Mouse (Mus musculus) B cell, adult (primary cell): Measurements from ENCODE around the gene Brf1. TPM values are rescaled to one million over a fixed set of nuclear protein-coding genes. Genes with fewer than 3 reads are reported as not detected.

Source experiments
- total RNA-seq: library from RNA; stranded (reverse); gene quantifications from 4 replicates; pipeline ENCODE4 v1.2.4, GENCODE M21; 2023; ENCODE audit not compliant: inconsistent age

Brf1 gene
- 148 to 156 TPM (median 152 TPM) in 4 replicates for total RNA-seq

GRCm38 (mm10) chr12:113000294-113001132 lies at the start of gene Brf1:
Brf1 (minus strand) TSS chr12:113000704.

GRCm38 (mm10) chr12:113013604-113014558 lies 13.4 kb upstream of the Brf1 start, which contains the start of gene Pacs2:
Pacs2 (plus strand) TSS chr12:113014508.

DNA sequence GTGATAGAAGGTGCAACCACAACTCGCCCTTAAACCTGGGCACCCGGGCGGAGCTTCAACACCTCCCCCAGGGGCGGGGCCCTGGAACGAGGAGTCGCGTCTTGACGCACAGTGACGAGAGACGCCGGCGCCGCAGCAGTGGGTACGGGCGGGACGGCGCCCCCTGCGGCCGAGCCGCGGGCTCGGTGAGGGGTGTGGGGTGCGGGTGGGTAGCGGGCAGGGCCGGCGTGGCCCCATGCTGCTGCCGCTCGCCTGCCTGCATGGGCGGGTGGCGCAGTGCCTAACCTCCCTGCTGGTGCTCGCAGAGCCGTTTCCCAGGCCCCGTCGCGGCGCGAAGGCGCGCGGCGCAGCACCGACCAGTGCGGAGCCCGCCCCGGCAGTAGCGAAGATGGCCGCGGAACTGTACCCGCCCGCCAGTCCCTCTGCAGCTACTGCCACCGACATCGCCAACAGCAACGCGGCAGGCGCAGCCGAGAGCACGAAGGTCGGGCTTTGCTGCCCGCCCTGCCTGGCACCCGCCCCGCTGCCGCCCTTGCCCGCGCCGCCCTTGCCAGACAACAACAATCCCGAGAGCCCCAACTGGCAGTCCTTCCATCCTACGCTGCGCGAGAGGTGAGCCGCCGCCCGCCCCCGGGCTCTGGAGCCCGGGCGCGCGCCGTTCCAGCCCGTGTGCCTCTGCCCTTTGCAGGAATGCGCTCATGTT lies 24.0 kb downstream of the Brf1 start, which contains the start of gene Btbd6:
Btbd6 (plus strand) TSS at position 112 of the 703 bp plus-strand sequence.

GRCm38 (mm10) chr12:112941776-112942713 lies 58.5 kb downstream of the Brf1 start, which contains the start of gene Nudt14:
Nudt14 (minus strand) TSS chr12:112942124.

DNA sequence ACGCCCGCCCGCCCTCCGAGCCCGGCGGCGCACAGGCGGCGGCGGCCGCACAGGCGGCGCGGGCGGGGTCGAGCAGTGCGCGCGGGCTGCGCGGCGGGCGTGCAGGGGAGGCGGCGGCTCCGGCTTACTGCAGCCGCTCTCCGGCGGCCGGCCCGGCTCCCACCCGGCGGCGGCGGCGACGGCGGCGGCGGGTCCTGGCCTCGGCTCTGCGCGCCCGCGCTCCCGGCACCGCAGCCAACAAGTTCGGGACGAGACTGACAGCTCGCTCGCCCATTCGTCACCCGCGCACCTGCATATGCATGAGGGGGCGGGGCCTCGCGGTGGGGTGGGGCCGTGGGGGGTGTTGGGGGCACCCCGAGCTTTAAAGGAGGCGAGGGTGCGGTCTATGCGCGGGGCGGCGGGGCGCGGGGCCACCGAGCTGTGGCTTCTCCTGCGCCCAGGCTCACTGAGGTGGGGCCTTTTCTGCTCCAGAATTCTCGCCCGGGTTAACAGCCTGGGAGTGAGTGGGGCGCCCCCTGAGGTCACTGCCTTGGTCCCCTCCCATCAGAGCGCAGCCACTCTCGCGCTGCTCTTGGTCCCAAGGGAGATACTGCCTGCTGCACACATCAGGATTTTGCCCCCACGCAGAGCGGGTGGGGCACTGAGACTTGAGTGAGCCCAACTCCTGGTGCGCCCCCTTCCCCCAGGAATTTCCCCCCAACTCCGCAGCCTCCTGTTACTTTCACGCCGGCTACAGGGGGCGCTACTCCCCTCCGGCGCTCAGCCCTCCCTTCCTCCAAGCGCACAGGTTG lies 70.7 kb downstream of the Brf1 start, which contains the start of gene Jag2:
Jag2 (minus strand) TSS at position 215 of the 791 bp plus-strand sequence.

Other genes starting within 250 kb of the Brf1 start
- gene Pld4, start 240.0 kb downstream of the Brf1 start, total RNA-seq: 283 to 385 TPM (median 352 TPM) in 4 replicates
- gene Ahnak2, start 198.0 kb downstream of the Brf1 start, total RNA-seq: 0.24 to 0.39 TPM (median 0.37 TPM) in 4 replicates
- 0.96 to 1.6 TPM (median 1.3 TPM) in 4 replicates for gene Clba1, start 191.8 kb downstream of the Brf1 start, total RNA-seq
- gene Cdca4, start 171.3 kb downstream of the Brf1 start, total RNA-seq: 28.4 to 31.4 TPM (median 29.8 TPM) in 4 replicates
- 75.2 to 80.8 TPM (median 78.1 TPM) in 4 replicates for gene Gpr132, start 132.5 kb downstream of the Brf1 start, total RNA-seq
- 1.1 to 4.3 TPM (median 2.5 TPM) in 4 replicates for gene Jag2, start 70.9 kb downstream of the Brf1 start, total RNA-seq
- 14.8 to 17.1 TPM (median 16.4 TPM) in 4 replicates for gene Nudt14, start 58.6 kb downstream of the Brf1 start, total RNA-seq
- gene Btbd6, start 24.2 kb downstream of the Brf1 start, total RNA-seq: 9.5 to 15.1 TPM (median 11.5 TPM) in 4 replicates
- 31.9 to 42.6 TPM (median 35.6 TPM) in 4 replicates for gene Pacs2, start 13.8 kb upstream of the Brf1 start, total RNA-seq
- 0.48 to 1.9 TPM (median 0.91 TPM) in 4 replicates for gene Tex22, start 73.8 kb upstream of the Brf1 start, total RNA-seq
- 45.7 to 52.7 TPM (median 48.5 TPM) in 4 replicates for gene Mta1, start 97.6 kb upstream of the Brf1 start, total RNA-seq
- gene Crip2, start 139.5 kb upstream of the Brf1 start, total RNA-seq: 17.1 to 28.5 TPM (median 20.7 TPM) in 4 replicates
- gene Crip1, start 145.6 kb upstream of the Brf1 start, total RNA-seq: 526 to 629 TPM (median 607 TPM) in 4 replicates
- 17.0 to 25.8 TPM (median 24.1 TPM) in 4 replicates for gene Tedc1, start 155.7 kb upstream of the Brf1 start, total RNA-seq
- gene Tmem121, start 185.2 kb upstream of the Brf1 start, total RNA-seq: 5.1 to 6.3 TPM (median 6.2 TPM) in 4 replicates